Mouse (Mus musculus) Patski (cell line): ENCODE data around the gene Rrp9. TPM values are rescaled to one million over a fixed set of nuclear protein-coding genes. Genes with fewer than 3 reads are reported as not detected.

Source experiments
- ATAC-seq: fragments of 100-300 bp; one replicate; pipeline ENCODE4 v1.8.0; 2021
- CTCF ChIA-PET: fragments of 350-600 bp; sonication (Branson Sonifier 250); formaldehyde crosslinking; loops from one replicate; lab custom pipeline; 2022; ENCODE audit warnings: inconsistent platforms; lab: Charles Lee
- POLR2A ChIA-PET: fragments of 350-600 bp; sonication (Branson Sonifier 250); formaldehyde crosslinking; loops from one replicate; lab custom pipeline; 2022; ENCODE audit warnings: antibody characterized with exemption, inconsistent platforms; lab: Charles Lee
- DNase-seq: peaks from one replicate; pipeline ENCODE4 v3.0.0-alpha.2; 2011; ENCODE audit warnings: low read depth, low spot score
- H3K27me3 ChIP-seq: fragments of 371-371 bp; one replicate; pipeline ENCODE4 v1.5.1; 2021
- CTCF ChIP-seq: fragments of 100-300 bp; IDR thresholded peaks from one replicate; pipeline ENCODE4 v1.5.1; 2021
- in situ Hi-C: fragments of 300-500 bp; cut with MboI; formaldehyde crosslinking; loops from 3 replicates; pipeline ENCODE4 v1.11.1; 2018; ENCODE audit warnings: low pct_unique_long_range_greater_than_20kb, mixed read lengths
- polyA plus RNA-seq: library from polyadenylated mRNA; unstranded; gene quantifications from one replicate; pipeline ENCODE4 v1.2.3, GENCODE M21; 2021

Rrp9 gene
- polyA plus RNA-seq, 1 experiment from 2014 or later: 29.9 TPM

DNA sequence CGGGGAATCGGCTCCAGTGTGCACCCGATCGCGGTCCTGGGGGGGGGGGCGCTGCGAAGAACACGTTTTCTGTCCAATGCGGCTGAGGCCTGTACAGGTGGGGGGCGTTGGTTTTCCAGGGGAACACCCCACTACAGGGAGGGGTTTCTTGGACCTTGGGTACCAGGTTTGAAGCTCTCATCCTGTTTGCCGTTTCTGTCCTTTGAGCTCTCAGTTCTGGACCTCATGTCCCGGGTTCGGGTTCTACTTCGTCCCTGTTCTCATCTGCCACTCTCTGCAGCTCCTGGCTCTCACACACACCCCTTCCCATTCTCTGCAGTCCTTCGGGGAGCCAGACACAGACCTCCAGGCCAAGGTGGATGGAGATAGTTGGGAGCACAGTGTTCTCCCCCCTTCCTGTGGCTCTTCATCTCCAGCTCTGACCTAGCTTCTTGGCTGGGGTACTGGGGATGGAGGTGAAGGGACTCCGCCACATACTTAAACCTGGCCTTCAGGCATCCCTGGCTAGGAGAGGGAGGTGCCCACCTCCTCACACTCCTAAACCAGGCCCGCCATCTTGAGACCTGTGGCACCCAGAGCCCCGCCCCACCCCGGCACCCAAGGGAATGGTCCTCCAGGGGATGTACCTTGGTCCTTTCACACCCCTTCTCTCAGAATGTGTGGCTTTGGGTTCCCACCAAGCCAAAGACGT lies 21.5 kb upstream of the Rrp9 start:
- DNase-seq (no peak), ATAC-seq (no peak)
- CTCF ChIA-PET: interaction anchor here (1.1 to 1.7 kb wide), 3 partner anchors 16 to 23 kb away, joined by 3 to 6 read pairs (median 4); partner anchors contain the start of gene Parp3
- no peaks in the 10 kb centered on the region for H3K27me3 ChIP-seq
- in situ Hi-C loops: no loop called here
- POLR2A ChIA-PET: interaction anchor here (1.0 to 2.5 kb wide), 4 partner anchors 9 to 22 kb away, joined by 3 to 6 read pairs (median 4); partner anchors contain the start of genes Parp3 and Rrp9
- TF ChIP-seq CTCF: no peak

DNA sequence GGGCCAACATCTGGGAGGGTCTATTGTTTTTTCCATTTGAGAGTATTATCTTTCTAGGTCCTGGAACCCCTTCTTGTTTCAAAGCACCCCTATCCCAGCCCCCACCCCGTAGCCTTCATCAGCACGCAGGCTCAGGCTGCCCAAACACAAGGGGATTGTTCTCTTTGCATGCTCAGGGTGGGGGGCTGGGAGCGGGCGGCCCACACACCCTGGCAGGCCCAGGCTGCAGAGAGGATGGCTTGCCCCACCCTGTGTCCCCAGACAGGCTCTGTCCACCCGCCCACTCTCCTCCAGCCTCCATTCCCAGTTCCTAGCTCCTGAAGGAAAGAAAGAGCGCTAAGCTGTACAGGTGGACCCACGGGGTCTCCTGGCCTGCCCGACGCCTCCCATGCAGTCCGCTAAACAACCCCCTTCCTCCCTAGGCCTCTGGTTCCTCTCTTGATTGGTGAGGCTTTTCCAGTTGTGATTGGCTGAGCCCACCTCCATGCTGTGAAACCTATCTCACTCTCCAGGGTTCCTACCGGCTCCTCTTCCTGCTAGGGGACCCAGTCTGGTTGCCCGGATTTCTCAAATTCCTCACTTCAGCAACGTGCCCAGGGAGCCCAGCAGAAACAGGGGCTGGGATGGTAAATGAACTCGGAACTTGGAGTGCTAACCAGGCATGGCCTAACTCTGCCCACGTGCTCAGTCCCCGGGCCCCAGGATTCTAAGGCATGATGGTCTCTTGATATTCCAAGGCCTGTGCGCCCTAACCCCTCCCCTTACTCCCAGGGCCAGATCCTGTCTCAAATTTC lies 20.7 kb upstream of the Rrp9 start:
- no peak for TF ChIP-seq CTCF
- no peak for DNase-seq
- no peak for ATAC-seq
- H3K27me3 ChIP-seq: no peaks in the 10 kb centered on the region
- in situ Hi-C loops: no loop called here
- ChIA-PET POLR2A (interaction anchor here (1.6 to 2.5 kb wide), 2 partner anchors 12 to 21 kb away, joined by 4 to 6 read pairs; partner anchors contain the start of genes Parp3 and Rrp9), CTCF (interaction anchor here (1.1 to 1.2 kb wide), 2 partner anchors 15 to 22 kb away, joined by 3 to 4 read pairs; partner anchors contain the start of gene Parp3)

DNA sequence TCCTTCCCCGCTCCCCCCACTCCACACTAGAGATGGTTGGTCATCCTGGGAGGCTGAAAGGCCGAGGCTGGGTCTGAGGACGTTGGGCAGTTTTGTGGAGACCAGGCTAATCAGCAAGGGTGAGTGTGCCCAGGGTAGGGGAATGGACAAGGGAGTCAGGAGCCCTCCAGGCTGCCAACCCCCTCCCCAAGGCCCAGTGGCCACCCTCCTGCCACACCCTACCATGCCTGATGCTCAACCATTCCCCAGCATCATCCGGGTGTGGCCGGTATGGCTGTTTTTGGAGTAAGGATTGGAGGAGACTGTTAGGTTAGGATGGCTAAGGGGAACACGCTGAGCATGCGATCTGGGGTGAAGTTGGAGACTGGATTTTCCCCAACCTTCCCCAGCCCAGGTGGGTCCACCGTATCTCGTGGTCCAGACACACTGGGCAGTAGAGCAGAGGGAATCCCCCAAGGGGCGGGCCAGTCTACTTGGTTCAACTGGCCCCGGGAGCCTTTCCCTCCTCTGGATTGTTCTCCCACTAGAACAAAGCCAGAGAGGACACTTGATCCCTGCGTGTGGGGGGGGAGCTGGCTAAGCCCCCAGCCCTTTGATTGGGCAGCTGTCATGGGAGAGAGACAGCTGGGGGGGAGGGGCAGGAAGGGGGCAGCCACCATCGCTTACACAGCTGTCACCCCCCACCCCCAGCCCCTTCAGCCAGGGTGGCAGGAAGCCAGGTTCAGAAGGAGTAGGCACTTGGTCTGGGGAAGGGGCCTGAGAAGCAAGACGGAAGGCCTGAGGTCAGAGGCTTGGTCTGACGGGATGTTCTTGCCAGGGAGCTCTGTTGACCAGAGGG lies 19.2 kb upstream of the Rrp9 start:
- DNase-seq: no peak
- POLR2A ChIA-PET: no interaction called here
- CTCF ChIA-PET: no interaction called here
- in situ Hi-C loops: no loop called here
- TF ChIP-seq CTCF: no peak
- H3K27me3 ChIP-seq: no peaks in the 10 kb centered on the region
- no peak for ATAC-seq

DNA sequence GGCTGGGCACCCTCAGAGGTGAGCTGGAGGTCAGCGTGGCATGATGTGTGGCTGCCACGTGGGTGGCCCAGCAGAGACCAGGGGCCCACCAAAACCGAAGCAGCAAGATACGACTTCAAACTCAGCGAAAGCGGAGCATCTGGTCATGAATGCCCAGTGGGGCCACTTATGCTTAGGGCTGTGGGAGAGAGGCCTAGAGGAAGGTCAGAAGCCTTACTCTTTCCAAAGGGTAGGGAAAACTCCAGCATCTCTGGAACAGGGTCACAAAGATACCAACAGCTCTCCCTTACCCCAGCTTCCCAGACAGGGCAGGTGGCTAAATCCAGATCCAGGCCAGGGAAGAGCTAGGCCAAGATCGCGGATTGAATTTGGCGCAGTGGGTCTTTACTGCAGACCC lies 18.6 kb upstream of the Rrp9 start:
- no peaks in the 10 kb centered on the region for H3K27me3 ChIP-seq
- CTCF ChIA-PET: interaction anchor here (1.6 kb wide), 1 partner anchor 19 kb away, joined by 4 read pairs; the partner anchor contains the start of genes Parp3 and Rrp9
- DNase-seq: no peak
- TF ChIP-seq CTCF: no peak
- POLR2A ChIA-PET: no interaction called here
- in situ Hi-C loops: no loop called here
- ATAC-seq: no peak

DNA sequence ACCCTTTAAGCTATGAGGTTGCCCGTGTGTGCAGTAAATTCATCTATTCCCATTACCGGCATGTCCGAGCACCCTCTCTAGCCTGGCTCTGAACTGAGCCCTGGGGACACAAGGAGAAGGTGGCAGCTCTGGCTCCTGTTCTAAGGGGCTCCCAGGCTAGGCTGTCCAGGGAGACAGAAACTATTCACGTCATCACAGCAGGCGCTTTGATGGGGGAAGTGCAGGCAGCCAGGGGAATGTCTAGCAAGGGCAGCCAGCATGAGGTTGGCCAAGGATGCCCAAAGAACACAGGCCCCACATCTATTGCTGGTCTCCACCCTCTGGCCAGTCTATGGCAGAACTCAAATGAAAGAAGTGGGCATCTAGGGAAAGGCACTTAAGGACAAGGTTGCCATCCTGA lies 17.8 kb upstream of the Rrp9 start:
- no peak for DNase-seq
- in situ Hi-C loops: no loop called here
- TF ChIP-seq CTCF: no peak
- CTCF ChIA-PET: interaction anchor here (0.8 to 1.6 kb wide), 2 partner anchors 13 to 19 kb away, joined by 3 to 4 read pairs; partner anchors contain the start of genes Parp3 and Rrp9
- POLR2A ChIA-PET: interaction anchor here (0.5 kb wide), 1 partner anchor 61 kb away, joined by 8 read pairs; no protein-coding TSS in a partner anchor
- no peaks in the 10 kb centered on the region for H3K27me3 ChIP-seq
- ATAC-seq: no peak

DNA sequence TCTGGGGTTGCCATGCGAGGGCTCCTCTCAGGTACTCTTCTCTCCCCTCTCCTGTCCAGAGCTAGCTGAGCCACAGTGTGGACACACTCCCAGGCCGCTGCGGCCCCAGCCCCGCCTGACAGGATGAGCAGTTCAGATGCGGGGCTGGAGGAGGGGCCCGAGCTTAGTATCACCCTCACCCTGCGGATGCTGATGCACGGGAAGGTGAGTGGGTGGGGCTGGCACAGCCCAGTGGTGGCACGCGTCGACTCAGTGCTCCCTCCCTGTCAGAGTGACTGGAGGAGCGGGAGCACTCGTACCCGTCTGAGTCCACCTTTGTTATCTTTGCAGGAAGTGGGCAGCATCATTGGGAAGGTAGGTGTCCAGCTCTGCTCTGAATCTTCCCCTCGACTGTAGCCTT lies 15.8 kb upstream of the Rrp9 start:
- ATAC-seq (no peak), DNase-seq (no peak)
- in situ Hi-C loops: no loop called here
- TF ChIP-seq CTCF: no peak
- no peaks in the 10 kb centered on the region for H3K27me3 ChIP-seq
- ChIA-PET POLR2A (interaction anchor here (0.9 kb wide), 1 partner anchor 30 kb away, joined by 3 read pairs; no protein-coding TSS in a partner anchor), CTCF (interaction anchor here (1.7 kb wide), 1 partner anchor 17 kb away, joined by 4 read pairs; the partner anchor contains the start of gene Parp3)

DNA sequence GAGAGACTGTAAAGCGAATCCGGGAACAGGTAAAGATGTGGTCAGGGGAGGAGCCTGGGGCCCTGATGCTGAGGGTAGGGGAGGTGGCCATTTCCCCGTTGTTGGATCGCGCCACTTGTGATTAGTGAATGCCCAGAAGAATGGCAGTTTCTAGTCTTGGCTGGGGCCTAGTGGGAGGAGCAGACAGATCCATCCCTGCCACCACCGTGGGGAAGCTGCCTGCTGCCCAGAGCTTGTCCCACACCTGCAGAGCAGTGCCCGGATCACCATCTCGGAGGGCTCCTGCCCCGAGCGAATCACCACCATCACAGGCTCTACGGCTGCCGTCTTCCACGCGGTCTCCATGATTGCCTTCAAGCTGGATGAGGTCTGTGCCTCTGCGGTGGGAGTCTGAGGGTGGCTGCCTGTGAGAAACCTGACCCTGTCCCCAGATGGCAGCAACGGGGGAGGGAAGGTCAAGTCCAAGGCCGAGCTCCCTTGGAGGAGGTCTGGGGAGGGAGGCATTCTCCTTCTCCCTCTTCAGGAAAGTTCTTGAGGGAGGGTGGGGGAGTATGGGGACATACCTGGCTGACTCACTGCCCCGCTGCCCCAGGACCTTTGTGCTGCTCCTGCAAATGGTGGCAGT lies 15.2 kb upstream of the Rrp9 start:
- in situ Hi-C loops: no loop called here
- no peak for TF ChIP-seq CTCF
- ChIA-PET POLR2A (interaction anchor here (0.9 to 1.0 kb wide), 2 partner anchors 14 to 30 kb away, joined by 3 read pairs; no protein-coding TSS in a partner anchor), CTCF (interaction anchor here (1.7 kb wide), 1 partner anchor 16 kb away, joined by 4 read pairs; the partner anchor contains the start of gene Parp3)
- ATAC-seq (no peak), DNase-seq (no peak)
- H3K27me3 ChIP-seq: no peaks in the 10 kb centered on the region

DNA sequence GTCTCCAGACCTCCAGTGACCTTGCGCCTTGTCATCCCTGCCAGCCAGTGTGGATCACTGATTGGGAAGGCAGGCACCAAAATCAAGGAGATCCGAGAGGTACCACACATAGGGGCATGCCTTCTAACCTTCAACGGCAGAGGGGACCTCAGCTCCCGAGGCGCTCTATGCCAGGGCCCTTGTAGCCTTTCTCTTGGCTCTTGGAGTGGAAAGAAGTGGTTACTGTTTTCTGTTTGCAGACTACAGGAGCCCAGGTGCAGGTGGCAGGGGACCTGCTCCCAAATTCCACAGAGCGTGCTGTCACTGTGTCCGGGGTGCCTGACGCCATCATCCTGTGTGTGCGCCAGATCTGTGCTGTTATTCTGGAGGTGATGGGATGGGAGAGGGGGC lies 14.7 kb upstream of the Rrp9 start:
- H3K27me3 ChIP-seq: no peaks in the 10 kb centered on the region
- no peak for DNase-seq
- in situ Hi-C loops: no loop called here
- no peak for ATAC-seq
- ChIA-PET POLR2A (interaction anchor here (1.0 kb wide), 1 partner anchor 13 kb away, joined by 3 read pairs; no protein-coding TSS in a partner anchor), CTCF (interaction anchor here (1.7 kb wide), 1 partner anchor 16 kb away, joined by 4 read pairs; the partner anchor contains the start of gene Parp3)
- TF ChIP-seq CTCF: no peak
